Mouse (Mus musculus) kidney, adult 2 months (tissue): ENCODE data around the gene Cphx3.
"Not testable (repeated sequence)": the region's sequence is repeated elsewhere in the genome, so short reads cannot be mapped to it uniquely, and the experiment has no call there.

ENCODE experiments used
- CTCF ChIP-seq: fragments of 200-500 bp; conservative IDR thresholded peaks from 2 replicates; pipeline ENCODE4 v1.5.1; 2011; ENCODE audit warnings: low read depth, mild to moderate bottlenecking, control low read depth, low read length, moderate library complexity, mixed read lengths; ENCODE audit not compliant: insufficient read depth, insufficient read length
- POLR2A ChIP-seq: fragments of 200-500 bp; IDR thresholded peaks from one replicate; pipeline ENCODE4 v1.6.1; 2011; ENCODE audit warnings: low read depth, low read length, control low read depth

GRCm38 (mm10) chr14:26182380-26182779 is 100.3 kb downstream of the Cphx3 start, which contains the start of gene Plac9b:
- TF ChIP-seq POLR2A, CTCF: not testable (repeated sequence)
